In the genomic region with DNA sequence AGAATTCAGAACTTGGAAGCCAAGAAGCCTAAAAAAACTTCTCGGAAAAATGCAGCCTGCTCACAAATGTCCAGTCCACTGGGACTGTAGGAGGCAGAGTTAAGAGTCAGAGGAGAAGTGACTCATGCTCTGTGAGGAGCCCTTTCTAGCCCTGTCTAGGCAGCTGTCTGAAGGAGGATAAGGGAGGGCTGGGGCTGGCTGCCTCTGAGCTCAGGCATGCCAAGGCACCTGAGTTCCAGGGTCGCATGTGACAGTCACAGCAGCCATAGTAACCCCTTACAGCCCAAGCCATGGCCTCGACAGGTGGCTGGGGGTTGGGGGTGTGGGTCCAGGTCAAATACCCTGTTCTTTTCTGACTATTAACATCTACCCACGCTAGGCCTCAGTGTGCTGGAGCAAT, we compare ENCODE assay signal across 8 mouse cellular contexts. TPM values are rescaled to one million over a fixed set of nuclear protein-coding genes. Genes with fewer than 3 reads are reported as not detected.
A peak's percentile ranks its signal among the peaks of the same experiment; 100 is the strongest.
DNase-seq lines count a peak whose midpoint lies in the region; ATAC-seq and TF ChIP-seq lines count a peak whose summit lies in the region.

No protein-coding gene starts in this region.

- no peaks in the 10 kb centered on the region for H3K4me1 ChIP-seq in intestine, embryonic 16.5 days (ENCODE audit: control insufficient read depth, insufficient read depth, low read length)
- H3K4me1 ChIP-seq in intestine, embryonic 15.5 days (replicated peaks), result 0 out of 2 replicates have a peak, but pooled peaks cover 6% of the 10 kb centered on the region
- peaks cover 44% of the 10 kb centered on the region for H3K4me1 ChIP-seq in bone marrow macrophage, adult 2 months (ENCODE audit: control insufficient read depth, insufficient read depth, low read length)

- no peak overlapping the region for H3K4me3 ChIP-seq in intestine, embryonic 16.5 days (ENCODE audit: low read length)
- H3K4me3 ChIP-seq in intestine, embryonic 15.5 days (replicated peaks), result no peak overlapping the region
- no peak overlapping the region for H3K4me3 ChIP-seq in bone marrow macrophage, adult 2 months (ENCODE audit: insufficient read depth, low read length)

- TF ChIP-seq POLR2A in bone marrow macrophage, adult 2 months (IDR thresholded peaks at IDR 0.05; ENCODE audit: borderline replicate concordance, low read depth, low read length), result no peak

- H3K4me2 ChIP-seq in intestine, embryonic 16.5 days (ENCODE audit: low read depth, low read length), result no peak overlapping the region
- no peak overlapping the region for H3K4me2 ChIP-seq in intestine, embryonic 15.5 days (replicated peaks)

- intact Hi-C loops in heart, postnatal 14 days (cut with DNase I), result no loop called here

- ATAC-seq in intestine, embryonic 16.5 days, result peak; percentile 47; the same call in 1 of the 2 replicates
- ATAC-seq in intestine, embryonic 15.5 days, result no peak

- 64% methylated on average over 4 of the region's 4 CpGs for WGBS in intestine, embryonic 16.5 days
- WGBS in intestine, embryonic 15.5 days, result 70% methylated on average over 4 of the region's 4 CpGs

- H3K36me3 ChIP-seq in intestine, embryonic 16.5 days (ENCODE audit: control insufficient read depth, insufficient read depth, low read length), result peaks cover 3% of the 10 kb centered on the region; the same call in 1 of the 2 replicates
- H3K36me3 ChIP-seq in intestine, embryonic 15.5 days, result peaks cover 4% of the 10 kb centered on the region; the same call in 1 of the 2 replicates

- no peak for TF ChIP-seq CTCF in bone marrow macrophage, adult 2 months (IDR thresholded peaks at IDR 0.05; ENCODE audit: low read depth, low read length)

- H3K9ac ChIP-seq in intestine, embryonic 16.5 days (ENCODE audit: low read depth, low read length), result no peak overlapping the region
- no peak overlapping the region for H3K9ac ChIP-seq in intestine, embryonic 15.5 days

- no peaks in the 10 kb centered on the region for H3K27me3 ChIP-seq in intestine, embryonic 16.5 days (replicated peaks; ENCODE audit: control insufficient read depth, insufficient read depth, low read length)
- H3K27me3 ChIP-seq in intestine, embryonic 15.5 days (replicated peaks), result no peaks in the 10 kb centered on the region

- no peak overlapping the region for H3K27ac ChIP-seq in intestine, embryonic 16.5 days (ENCODE audit: low read length)
- H3K27ac ChIP-seq in intestine, embryonic 15.5 days, result no peak overlapping the region
- peak overlapping the region; percentile 35 for H3K27ac ChIP-seq in bone marrow macrophage, adult 2 months (ENCODE audit: insufficient read depth, low read depth, low read length)

- H3K9me3 ChIP-seq in intestine, embryonic 16.5 days (ENCODE audit: control insufficient read depth, low read length), result no peaks in the 10 kb centered on the region
- H3K9me3 ChIP-seq in intestine, embryonic 15.5 days, result no peaks in the 10 kb centered on the region

- peak; percentile 93 for DNase-seq in 3T3-L1 (ENCODE audit: low read depth, low spot score)
- peak; percentile 61 to 66 for DNase-seq in heart, postnatal 14 days
- DNase-seq in spleen, postnatal 4 days (ENCODE audit: low spot score in 2 of 2), result no peak
- DNase-seq in cerebellum, adult 18-20 months, result no peak
- DNase-seq in spleen, adult 12 weeks (ENCODE audit: low spot score), result no peak

RNA-seq across cellular contexts. Expression of a gene that starts 57.5 kb away (rescaled TPM):
- polyA plus RNA-seq in intestine, embryonic 16.5 days (2015; fragmentation: Nextera tagmentation; extraction: Ambion mirVana), result 2.1 and 2.4 TPM in 2 replicates
- 1.4 and 2.2 TPM in 2 replicates for polyA plus RNA-seq in intestine, embryonic 15.5 days (2015; fragmentation: Nextera tagmentation; extraction: Ambion mirVana)
- 1.4 and 1.7 TPM in 2 replicates for polyA plus RNA-seq in bone marrow macrophage, adult 2 months (2012; ENCODE audit: insufficient read depth, insufficient read length, missing spikeins)
- 1 to 10 TPM in 1 of 2 experiments, under 1 TPM in 1; 0.71 to 1.6 TPM for total RNA-seq in heart, postnatal 14 days (2021)

Comparison
In these comparisons a context has a peak if more than half of its experiments do, and no peak if none do; other contexts are left out.
1. DNase-seq: peak in 3T3-L1 (single experiment) and heart, postnatal 14 days (2 of 2); none in spleen, postnatal 4 days (0 of 2), cerebellum, adult 18-20 months (0 of 2) and spleen, adult 12 weeks (single experiment).